18 mouse cellular contexts compared by ENCODE assay signal in genomic region chr8:44962572-44963231, GRCm38 (mm10). TPM values are rescaled to one million over a fixed set of nuclear protein-coding genes. Genes with fewer than 3 reads are reported as not detected.
A peak's percentile ranks its signal among the peaks of the same experiment; 100 is the strongest.
DNase-seq lines count a peak whose midpoint lies in the region; ATAC-seq lines count a peak whose summit lies in the region.
"Had no signal": no experiment of that assay in that cellular context is flagged by ENCODE, and none has a peak within 500 bp of the region (broad histone marks: within the 10 kb centered on the region; RNA-seq: fewer than 3 reads in every experiment).

No protein-coding gene starts in this region.

- H3K36me3 ChIP-seq in heart, embryonic 16.5 days (ENCODE audit: control insufficient read depth, insufficient read depth) = no peaks in the 10 kb centered on the region
- H3K36me3 ChIP-seq in midbrain, embryonic 10.5 days = peaks cover 44% of the 10 kb centered on the region
- no peaks in the 10 kb centered on the region for H3K36me3 ChIP-seq in midbrain, embryonic 15.5 days (replicated peaks)
- peaks cover 6% of the 10 kb centered on the region; the same call in 1 of the 2 replicates for H3K36me3 ChIP-seq in intestine, embryonic 16.5 days (ENCODE audit: control insufficient read depth, insufficient read depth, low read length)
- H3K36me3 ChIP-seq: hindbrain, embryonic 13.5 days had no signal

- H3K9me3 ChIP-seq in heart, embryonic 16.5 days (replicated peaks; ENCODE audit: control insufficient read depth, low read length) = no peaks in the 10 kb centered on the region
- H3K9me3 ChIP-seq in midbrain, embryonic 10.5 days (replicated peaks) = no peaks in the 10 kb centered on the region
- H3K9me3 ChIP-seq in midbrain, embryonic 15.5 days = no peaks in the 10 kb centered on the region
- H3K9me3 ChIP-seq in intestine, embryonic 16.5 days (ENCODE audit: control insufficient read depth, low read length) = no peaks in the 10 kb centered on the region
- H3K9me3 ChIP-seq: embryonic facial prominence, embryonic 13.5 days; hindbrain, embryonic 13.5 days; lung, embryonic 15.5 days; midbrain, embryonic 12.5 days had no signal

- no peaks in the 10 kb centered on the region for H3K27me3 ChIP-seq in heart, embryonic 16.5 days (ENCODE audit: control insufficient read depth, insufficient read depth, low read length)
- H3K27me3 ChIP-seq in midbrain, embryonic 10.5 days (ENCODE audit: low read depth, poor library complexity, severe bottlenecking) = peaks cover 11% of the 10 kb centered on the region; the same call in 1 of the 2 replicates
- H3K27me3 ChIP-seq in midbrain, embryonic 15.5 days (replicated peaks) = no peaks in the 10 kb centered on the region
- H3K27me3 ChIP-seq in intestine, embryonic 16.5 days (replicated peaks; ENCODE audit: control insufficient read depth, insufficient read depth, low read length) = no peaks in the 10 kb centered on the region
- H3K27me3 ChIP-seq: embryonic facial prominence, embryonic 13.5 days; hindbrain, embryonic 13.5 days; lung, embryonic 15.5 days had no signal

- no peak for DNase-seq in heart, adult 9 months (ENCODE audit: low spot score in 2 of 2)
- DNase-seq in midbrain, embryonic 10.5 days (ENCODE audit: low spot score) = no peak
- no peak for DNase-seq in layer of hippocampus, postnatal 14 days (ENCODE audit: low spot score in 2 of 2)
- no peak for DNase-seq in cerebellum, postnatal 25 days
- DNase-seq: cerebellum, adult 9-10 months; gastrocnemius, postnatal 10 days; heart, adult 2 months; kidney, adult 18-20 months; layer of hippocampus, adult 9-11 months; thymus, adult 2 months had no signal

- 77% methylated on average over 12 of the region's 12 CpGs for WGBS in heart, embryonic 16.5 days
- WGBS in midbrain, embryonic 10.5 days = 57% methylated on average over 12 of the region's 12 CpGs
- 43% methylated on average over 12 of the region's 12 CpGs for WGBS in midbrain, embryonic 15.5 days
- WGBS in intestine, embryonic 16.5 days = 69% methylated on average over 12 of the region's 12 CpGs

- peak overlapping the region; percentile 67; the same call in 1 of the 2 replicates for H3K27ac ChIP-seq in heart, embryonic 16.5 days (ENCODE audit: low read length)
- H3K27ac ChIP-seq in midbrain, embryonic 10.5 days (replicated peaks) = peak overlapping the region; percentile 52; the same call in 1 of the 2 replicates
- H3K27ac ChIP-seq in midbrain, embryonic 15.5 days = no peak overlapping the region
- H3K27ac ChIP-seq in intestine, embryonic 16.5 days (ENCODE audit: low read length) = peak overlapping the region; percentile 75
- H3K27ac ChIP-seq: embryonic facial prominence, embryonic 13.5 days; heart, adult 2 months; hindbrain, embryonic 13.5 days; lung, embryonic 15.5 days; macrophage; midbrain, embryonic 12.5 days had no signal

- H3K4me2 ChIP-seq in heart, embryonic 16.5 days (ENCODE audit: low read depth, low read length) = no peak overlapping the region
- H3K4me2 ChIP-seq in midbrain, embryonic 15.5 days = no peak overlapping the region
- no peak overlapping the region for H3K4me2 ChIP-seq in intestine, embryonic 16.5 days (ENCODE audit: low read depth, low read length)
- H3K4me2 ChIP-seq: embryonic facial prominence, embryonic 13.5 days; hindbrain, embryonic 13.5 days; lung, embryonic 15.5 days; midbrain, embryonic 12.5 days had no signal

- ATAC-seq in heart, embryonic 16.5 days (replicated peaks; ENCODE audit: extremely low read depth, insufficient read depth, low FRiP score) = no peak
- ATAC-seq in midbrain, embryonic 15.5 days (replicated peaks) = no peak
- ATAC-seq in intestine, embryonic 16.5 days = peak; percentile 91

- no peak overlapping the region for H3K4me3 ChIP-seq in heart, embryonic 16.5 days (ENCODE audit: low read length)
- no peak overlapping the region for H3K4me3 ChIP-seq in midbrain, embryonic 10.5 days
- no peak overlapping the region for H3K4me3 ChIP-seq in midbrain, embryonic 15.5 days
- H3K4me3 ChIP-seq in intestine, embryonic 16.5 days (ENCODE audit: low read length) = no peak overlapping the region
- H3K4me3 ChIP-seq: embryonic facial prominence, embryonic 13.5 days; heart, adult 2 months; hindbrain, embryonic 13.5 days; lung, embryonic 15.5 days; midbrain, embryonic 12.5 days had no signal

- H3K9ac ChIP-seq in heart, embryonic 16.5 days (ENCODE audit: low read length) = no peak overlapping the region
- H3K9ac ChIP-seq in midbrain, embryonic 15.5 days = no peak overlapping the region
- H3K9ac ChIP-seq in intestine, embryonic 16.5 days (ENCODE audit: low read depth, low read length) = no peak overlapping the region
- H3K9ac ChIP-seq: embryonic facial prominence, embryonic 13.5 days; hindbrain, embryonic 13.5 days; lung, embryonic 15.5 days; midbrain, embryonic 12.5 days had no signal

- peaks cover 39% of the 10 kb centered on the region for H3K4me1 ChIP-seq in heart, embryonic 16.5 days (ENCODE audit: control insufficient read depth, insufficient read depth, low read length)
- peaks cover 65% of the 10 kb centered on the region for H3K4me1 ChIP-seq in midbrain, embryonic 10.5 days
- peaks cover 16% of the 10 kb centered on the region for H3K4me1 ChIP-seq in midbrain, embryonic 15.5 days
- peaks cover 30% of the 10 kb centered on the region for H3K4me1 ChIP-seq in intestine, embryonic 16.5 days (ENCODE audit: control insufficient read depth, insufficient read depth, low read length)

RNA-seq across cellular contexts. Expression of gene Fat1, which starts 27.5 kb away (rescaled TPM):
- polyA plus RNA-seq in heart, embryonic 16.5 days (2015; fragmentation: Nextera tagmentation; extraction: Ambion mirVana) = 10.4 and 13.8 TPM in 2 replicates
- 13.2 and 15.6 TPM in 2 replicates for polyA plus RNA-seq in midbrain, embryonic 10.5 days (2016; fragmentation: Nextera tagmentation; extraction: Ambion mirVana)
- polyA plus RNA-seq in midbrain, embryonic 15.5 days (2015; fragmentation: Nextera tagmentation; extraction: Ambion mirVana) = 11.8 and 14.0 TPM in 2 replicates
- polyA plus RNA-seq in intestine, embryonic 16.5 days (2015; fragmentation: Nextera tagmentation; extraction: Ambion mirVana) = 10.8 and 11.4 TPM in 2 replicates
- total RNA-seq in layer of hippocampus, postnatal 14 days (2021) = 10 to 100 TPM; 34.5 TPM
